Mouse (Mus musculus): ENCODE measurements around the gene Syt16. TPM values are rescaled to one million over a fixed set of nuclear protein-coding genes. Genes with fewer than 3 reads are reported as not detected.

Gene Syt16
- polyA plus RNA-seq, 1 experiment from 2014 or later, result 0.04 TPM

GRCm38 (mm10) chr12:74216103-74216728 lies 218.8 kb downstream of the Syt16 start:
- H3K4me1 ChIP-seq (ENCODE audit: insufficient read depth, low read depth, low read length), result no peaks in the 10 kb centered on the region
- 60% methylated on average over 5 of the region's 5 CpGs for WGBS
- no peak for ATAC-seq
- H3K4me2 ChIP-seq (replicated peaks; ENCODE audit: low read depth, low read length), result no peak overlapping the region
- no peak overlapping the region for H3K27ac ChIP-seq (ENCODE audit: low read length)
- no peaks in the 10 kb centered on the region for H3K36me3 ChIP-seq (ENCODE audit: insufficient read depth, low read length)
- TF ChIP-seq EP300 (IDR thresholded peaks at IDR 0.05), result no peak
- no peak for TF ChIP-seq CTCF (IDR thresholded peaks at IDR 0.05)
- no peaks in the 10 kb centered on the region for H3K9me3 ChIP-seq (ENCODE audit: low read length)
- no peak overlapping the region for H3K9ac ChIP-seq (replicated peaks; ENCODE audit: low read depth)
- H3K27me3 ChIP-seq (replicated peaks; ENCODE audit: insufficient read depth, low read length), result no peaks in the 10 kb centered on the region
- no peak for DNase-seq (ENCODE audit: low spot score)
- no peak overlapping the region for H3K4me3 ChIP-seq (ENCODE audit: low read depth, low read length)

- H3K9ac ChIP-seq (replicated peaks; ENCODE audit: low read depth), result no peak overlapping the region
- TF ChIP-seq CTCF (IDR thresholded peaks at IDR 0.05), result no peak
- no peak for TF ChIP-seq EP300 (IDR thresholded peaks at IDR 0.05)
- H3K27ac ChIP-seq (ENCODE audit: low read length), result no peak overlapping the region
- ATAC-seq, result no peak
- no peak for DNase-seq (ENCODE audit: low spot score)
- no peak overlapping the region for H3K4me2 ChIP-seq (replicated peaks; ENCODE audit: low read depth, low read length)
- no peaks in the 10 kb centered on the region for H3K36me3 ChIP-seq (ENCODE audit: insufficient read depth, low read length)
- no peaks in the 10 kb centered on the region for H3K9me3 ChIP-seq (ENCODE audit: low read length)
- H3K4me1 ChIP-seq (ENCODE audit: insufficient read depth, low read depth, low read length), result no peaks in the 10 kb centered on the region
- WGBS, result 74% methylated on average over 4 of the region's 4 CpGs
- H3K27me3 ChIP-seq (replicated peaks; ENCODE audit: insufficient read depth, low read length), result no peaks in the 10 kb centered on the region
- H3K4me3 ChIP-seq (ENCODE audit: low read depth, low read length), result no peak overlapping the region
These were observed 222.4 kb downstream of the Syt16 start for GRCm38 (mm10) chr12:74219909-74220308.

- TF ChIP-seq EP300 (IDR thresholded peaks at IDR 0.05) (no peak), CTCF (IDR thresholded peaks at IDR 0.05) (no peak)
- 94% methylated on average over 1 of the region's 1 CpGs for WGBS
These were observed 223.2 kb downstream of the Syt16 start for GRCm38 (mm10) chr12:74220651-74221050.

GRCm38 (mm10) chr12:74230808-74231207 lies 233.3 kb downstream of the Syt16 start:
- H3K4me1 ChIP-seq (ENCODE audit: insufficient read depth, low read depth, low read length), result no peaks in the 10 kb centered on the region
- DNase-seq (ENCODE audit: low spot score) (no peak), ATAC-seq (no peak)
- TF ChIP-seq CTCF (IDR thresholded peaks at IDR 0.05), result no peak
- H3K27me3 ChIP-seq (replicated peaks; ENCODE audit: insufficient read depth, low read length), result no peaks in the 10 kb centered on the region
- WGBS, result 70% methylated on average over 10 of the region's 10 CpGs
- H3K9ac ChIP-seq (replicated peaks; ENCODE audit: low read depth), result no peak overlapping the region
- H3K27ac ChIP-seq (ENCODE audit: low read length), result no peak overlapping the region
- no peak overlapping the region for H3K4me3 ChIP-seq (ENCODE audit: low read depth, low read length)
- H3K4me2 ChIP-seq (replicated peaks; ENCODE audit: low read depth, low read length), result no peak overlapping the region
- H3K9me3 ChIP-seq (ENCODE audit: low read length), result no peaks in the 10 kb centered on the region
- no peaks in the 10 kb centered on the region for H3K36me3 ChIP-seq (ENCODE audit: insufficient read depth, low read length)

More at GRCm38 (mm10) chr12:74220651-74221050, 223.2 kb downstream of the Syt16 start:
- Histone ChIP-seq H3K27ac (ENCODE audit: low read length) (no peak overlapping the region), H3K27me3 (replicated peaks; ENCODE audit: insufficient read depth, low read length) (no peaks in the 10 kb centered on the region), H3K36me3 (ENCODE audit: insufficient read depth, low read length) (no peaks in the 10 kb centered on the region), H3K4me2 (replicated peaks; ENCODE audit: low read depth, low read length) (no peak overlapping the region), H3K4me1 (ENCODE audit: insufficient read depth, low read depth, low read length) (no peaks in the 10 kb centered on the region), H3K9ac (replicated peaks; ENCODE audit: low read depth) (no peak overlapping the region), H3K9me3 (ENCODE audit: low read length) (no peaks in the 10 kb centered on the region), H3K4me3 (ENCODE audit: low read depth, low read length) (no peak overlapping the region)
- ATAC-seq (no peak), DNase-seq (ENCODE audit: low spot score) (no peak)

- WGBS, result 68% methylated on average over 1 of the region's 1 CpGs
- no peak for ATAC-seq
These were observed 235.4 kb downstream of the Syt16 start for GRCm38 (mm10) chr12:74232845-74233244.

GRCm38 (mm10) chr12:74236191-74236590 lies 238.7 kb downstream of the Syt16 start:
- H3K4me1 ChIP-seq (ENCODE audit: insufficient read depth, low read depth, low read length), result no peaks in the 10 kb centered on the region
- no peak overlapping the region for H3K27ac ChIP-seq (ENCODE audit: low read length)
- H3K9me3 ChIP-seq (ENCODE audit: low read length), result no peaks in the 10 kb centered on the region
- WGBS, result 84% methylated on average over 8 of the region's 8 CpGs
- no peak overlapping the region for H3K4me2 ChIP-seq (replicated peaks; ENCODE audit: low read depth, low read length)
- no peak for DNase-seq (ENCODE audit: low spot score)
- H3K36me3 ChIP-seq (ENCODE audit: insufficient read depth, low read length), result no peaks in the 10 kb centered on the region
- no peak for TF ChIP-seq EP300 (IDR thresholded peaks at IDR 0.05)
- TF ChIP-seq CTCF (IDR thresholded peaks at IDR 0.05), result no peak
- no peak overlapping the region for H3K4me3 ChIP-seq (ENCODE audit: low read depth, low read length)
- ATAC-seq, result no peak
- no peaks in the 10 kb centered on the region for H3K27me3 ChIP-seq (replicated peaks; ENCODE audit: insufficient read depth, low read length)
- no peak overlapping the region for H3K9ac ChIP-seq (replicated peaks; ENCODE audit: low read depth)

More at GRCm38 (mm10) chr12:74232845-74233244, 235.4 kb downstream of the Syt16 start:
- Histone ChIP-seq H3K27ac (ENCODE audit: low read length) (no peak overlapping the region), H3K4me2 (replicated peaks; ENCODE audit: low read depth, low read length) (no peak overlapping the region), H3K36me3 (ENCODE audit: insufficient read depth, low read length) (no peaks in the 10 kb centered on the region), H3K27me3 (replicated peaks; ENCODE audit: insufficient read depth, low read length) (no peaks in the 10 kb centered on the region), H3K9me3 (ENCODE audit: low read length) (no peaks in the 10 kb centered on the region), H3K4me1 (ENCODE audit: insufficient read depth, low read depth, low read length) (no peaks in the 10 kb centered on the region), H3K9ac (replicated peaks; ENCODE audit: low read depth) (no peak overlapping the region), H3K4me3 (ENCODE audit: low read depth, low read length) (no peak overlapping the region)
- no peak for DNase-seq (ENCODE audit: low spot score)
- TF ChIP-seq CTCF (IDR thresholded peaks at IDR 0.05) (no peak), EP300 (IDR thresholded peaks at IDR 0.05) (no peak)

DNA sequence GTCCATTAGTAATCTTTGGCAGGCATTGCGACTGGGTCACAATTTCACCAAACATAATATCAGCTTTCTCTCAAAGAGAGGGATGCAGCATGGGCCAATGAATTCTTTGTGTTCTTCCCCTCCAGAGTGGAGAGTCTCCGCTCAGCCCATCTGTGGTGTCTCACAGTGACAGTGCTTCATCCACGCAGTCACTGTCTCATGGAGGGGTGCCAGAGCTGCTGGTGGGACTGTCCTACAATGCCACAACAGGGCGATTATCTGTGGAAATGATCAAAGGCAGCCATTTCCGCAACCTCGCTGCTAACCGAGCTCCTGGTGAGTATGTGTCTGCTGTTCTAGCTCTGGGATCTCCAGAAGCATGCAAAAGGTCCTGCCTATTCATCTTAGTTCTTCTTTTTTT lies 240.6 kb downstream of the Syt16 start:
- no peak overlapping the region for H3K4me2 ChIP-seq (replicated peaks; ENCODE audit: low read depth, low read length)
- H3K27me3 ChIP-seq (replicated peaks; ENCODE audit: insufficient read depth, low read length), result no peaks in the 10 kb centered on the region
- TF ChIP-seq EP300 (IDR thresholded peaks at IDR 0.05) (no peak), CTCF (IDR thresholded peaks at IDR 0.05) (no peak)
- no peaks in the 10 kb centered on the region for H3K36me3 ChIP-seq (ENCODE audit: insufficient read depth, low read length)
- WGBS, result 68% methylated on average over 7 of the region's 7 CpGs
- ATAC-seq, result no peak
- H3K4me3 ChIP-seq (ENCODE audit: low read depth, low read length), result no peak overlapping the region
- H3K27ac ChIP-seq (ENCODE audit: low read length), result no peak overlapping the region
- H3K9ac ChIP-seq (replicated peaks; ENCODE audit: low read depth), result no peak overlapping the region
- no peaks in the 10 kb centered on the region for H3K4me1 ChIP-seq (ENCODE audit: insufficient read depth, low read depth, low read length)
- H3K9me3 ChIP-seq (ENCODE audit: low read length), result no peaks in the 10 kb centered on the region
- no peak for DNase-seq (ENCODE audit: low spot score)

Measured in lung, postnatal 0 days (tissue).